Mouse (Mus musculus): ENCODE results near the gene Sdf4.

Sdf4 gene

DNA sequence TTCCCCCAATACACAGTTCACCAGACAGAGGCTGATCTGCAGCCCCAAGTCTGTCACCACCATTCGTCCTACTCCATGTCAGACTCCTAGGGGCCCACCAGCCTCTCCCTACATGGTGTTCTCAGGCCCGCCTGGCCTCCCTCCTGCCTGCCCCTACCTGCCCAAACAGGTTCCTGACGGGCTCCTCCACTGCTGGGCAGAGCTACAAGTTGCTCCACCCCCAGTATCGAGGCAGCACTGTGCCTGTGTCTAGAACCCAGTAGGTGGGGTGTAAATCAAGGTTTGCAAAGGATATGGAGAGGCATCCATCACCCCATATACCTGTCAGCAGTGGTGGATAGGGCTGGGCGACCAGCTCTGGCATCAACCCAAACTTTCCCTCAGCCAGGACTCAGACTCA, 66.6 kb downstream of the Sdf4 start, which contains the start of gene Ttll10:
TSS of gene Ttll10 (minus strand) at position 154 of the 400 bp plus-strand sequence.
- ChIA-PET POLR2A (interaction anchor here (0.6 to 3.3 kb wide), 44 partner anchors 8 to 545 kb away, joined by 3 to 30 read pairs (median 4); partner anchors contain the start of genes 9430015G10Rik (in 2 of the 4), B3galt6 (in 1 of the 4), Mxra8 (in 1 of the 4) and Sdf4 (in 1 of the 4)), CTCF (interaction anchor here in 3 of 4 experiments (1.0 to 1.8 kb wide), 10 partner anchors 18 to 225 kb away, joined by 3 to 10 read pairs (median 5); partner anchors contain the start of gene 9430015G10Rik (in 1 of the 3))

DNA sequence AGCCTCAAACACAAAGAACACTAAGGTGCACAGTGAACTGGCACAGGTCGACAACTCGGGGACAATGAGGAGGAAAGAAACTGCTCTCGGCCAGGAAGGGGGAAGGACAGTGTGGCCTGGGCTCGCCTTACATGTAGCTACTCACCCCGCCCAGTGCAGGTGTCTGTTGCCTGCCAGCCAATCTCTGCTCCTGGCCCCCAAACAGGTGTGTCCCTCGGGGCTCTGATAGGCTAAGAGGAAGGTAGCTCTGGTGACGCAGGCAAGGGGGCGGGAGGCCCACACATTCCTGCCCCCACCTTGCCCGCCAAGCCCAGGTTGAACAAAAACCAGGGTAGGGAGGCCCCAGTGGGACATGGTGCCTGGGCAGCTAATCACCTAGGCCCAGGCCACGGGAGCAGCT, 67.0 kb downstream of the Sdf4 start:
- POLR2A ChIA-PET, result interaction anchor here (0.5 to 3.3 kb wide), 45 partner anchors 8 to 603 kb away, joined by 3 to 30 read pairs (median 4); partner anchors contain the start of genes 9430015G10Rik (in 2 of the 4), B3galt6 (in 1 of the 4), Mxra8 (in 1 of the 4) and Sdf4 (in 1 of the 4)
- CTCF ChIA-PET, result interaction anchor here in 3 of 4 experiments (0.6 to 1.8 kb wide), 11 partner anchors 18 to 226 kb away, joined by 3 to 10 read pairs (median 5); partner anchors contain the start of gene 9430015G10Rik (in 1 of the 3)
